Comparison of ENCODE assay signal across 14 mouse cellular contexts in the genomic region with DNA sequence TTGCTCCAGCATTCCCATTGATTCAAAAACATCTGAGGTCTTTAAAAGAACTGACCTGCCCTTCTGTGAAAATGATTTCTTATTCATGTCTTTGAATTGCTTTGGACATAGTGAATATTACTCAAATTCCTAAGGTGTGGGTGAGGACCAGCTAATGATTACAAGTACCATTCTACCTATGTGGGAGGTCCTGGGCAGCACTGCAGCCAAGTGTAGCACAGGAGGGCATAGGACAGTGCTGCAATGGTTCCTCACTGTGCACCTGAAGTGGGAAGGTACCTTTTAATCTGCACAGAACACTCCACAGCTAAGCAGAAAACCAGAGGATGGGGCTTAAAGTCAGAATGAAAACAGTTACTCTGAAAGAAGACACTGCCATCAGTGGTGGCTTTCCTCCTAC.
"Had no signal": no experiment of that assay in that cellular context is flagged by ENCODE, and none has a peak within 500 bp of the region (broad histone marks: within the 10 kb centered on the region; RNA-seq: fewer than 3 reads in every experiment).

No protein-coding gene starts in this region.

- H3K27ac ChIP-seq: hindbrain, postnatal 0 days; limb, embryonic 15.5 days; liver, embryonic 12.5 days; midbrain, embryonic 10.5 days; neural tube, embryonic 12.5 days had no signal

- H3K4me1 ChIP-seq: liver, embryonic 12.5 days; midbrain, embryonic 10.5 days; neural tube, embryonic 12.5 days had no signal

- H3K9ac ChIP-seq: limb, embryonic 15.5 days; liver, embryonic 12.5 days; neural tube, embryonic 12.5 days had no signal

- DNase-seq: layer of hippocampus, postnatal 36 days; lung, postnatal 4 days; midbrain, embryonic 14.5 days; retina, postnatal 1 day; right cerebral cortex, postnatal 4 days; spleen, adult 18-20 months; thymus, adult 18-20 months; thymus, postnatal 14 days had no signal

- H3K4me3 ChIP-seq: limb, embryonic 15.5 days; liver, embryonic 12.5 days; midbrain, embryonic 10.5 days; neural tube, embryonic 12.5 days had no signal

- ATAC-seq: hindbrain, postnatal 0 days; liver, embryonic 12.5 days; lung, postnatal 0 days had no signal

- H3K27me3 ChIP-seq: limb, embryonic 15.5 days; liver, embryonic 12.5 days; neural tube, embryonic 12.5 days had no signal

- H3K4me2 ChIP-seq: limb, embryonic 15.5 days; liver, embryonic 12.5 days; neural tube, embryonic 12.5 days had no signal

- H3K36me3 ChIP-seq: limb, embryonic 15.5 days; liver, embryonic 12.5 days; midbrain, embryonic 10.5 days; neural tube, embryonic 12.5 days had no signal

- H3K9me3 ChIP-seq: limb, embryonic 15.5 days; liver, embryonic 12.5 days; midbrain, embryonic 10.5 days; neural tube, embryonic 12.5 days had no signal
